Mouse (Mus musculus) liver, embryonic 14.5 days (tissue): ENCODE results near the gene Ppp4r4.

Source experiments
- CTCF ChIP-seq: IDR thresholded peaks from 2 replicates; pipeline ENCODE4 v1.5.1; 2016; ENCODE audit warnings: antibody characterized with exemption, low read depth, control low read depth
- EP300 ChIP-seq: IDR thresholded peaks from 2 replicates; pipeline ENCODE4 v1.6.1; 2016; ENCODE audit warnings: antibody characterized with exemption, low read depth

DNA sequence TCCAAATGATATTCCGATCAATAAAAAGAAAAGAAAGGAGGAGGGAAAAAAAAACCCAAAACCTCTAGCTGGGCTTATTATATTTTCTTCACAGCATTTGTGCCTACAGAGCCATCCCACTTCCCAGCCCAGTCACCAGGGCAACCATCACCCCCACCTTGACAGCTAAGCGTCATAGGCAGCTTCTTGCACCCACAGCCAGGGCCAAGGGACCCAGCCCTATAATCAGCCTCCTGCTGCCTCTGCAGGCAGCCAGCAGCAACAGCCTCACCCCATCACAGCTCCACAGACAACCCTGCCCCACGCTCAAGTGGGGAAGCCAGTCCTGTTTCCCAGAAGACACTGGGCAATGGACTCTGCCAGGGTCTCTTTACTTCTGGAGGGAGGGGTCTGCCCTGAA, 17.7 kb upstream of the Ppp4r4 start:
- TF ChIP-seq CTCF (no peak), EP300 (no peak)
